Mouse (Mus musculus): ENCODE measurements around the gene Grsf1. TPM values are rescaled to one million over a fixed set of nuclear protein-coding genes. Genes with fewer than 3 reads are reported as not detected.

The Grsf1 gene
- total and polyA plus RNA-seq, 2 experiments from 2014 or later, result 68.2 to 125 TPM

DNA sequence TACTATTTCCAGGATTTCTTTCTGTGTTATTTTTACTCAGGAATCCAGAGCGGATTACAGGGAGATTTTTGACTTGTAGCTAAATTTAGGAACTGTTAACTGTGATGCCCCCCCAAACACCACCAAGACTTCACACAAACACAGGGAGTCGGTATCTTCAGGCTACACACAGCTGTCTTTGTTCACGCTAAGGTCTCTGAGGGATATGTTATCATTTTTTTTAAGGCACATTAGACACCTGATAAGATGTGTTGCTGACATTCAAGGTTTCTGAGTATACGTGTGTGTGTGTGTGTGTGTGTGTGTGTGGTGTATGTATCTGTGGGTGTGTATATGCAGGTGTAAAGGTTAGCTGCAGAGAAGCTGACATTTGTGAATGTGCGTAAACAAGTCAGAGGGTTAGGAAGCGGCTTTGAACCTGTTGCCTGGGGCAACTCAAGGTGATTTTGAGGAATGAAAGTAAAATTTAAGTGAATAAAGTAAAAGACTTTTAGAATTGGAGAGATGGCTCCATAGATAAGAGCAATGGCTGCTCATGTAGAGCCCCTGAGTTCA, 9.9 kb upstream of the Grsf1 start:
- Histone ChIP-seq H3K9me3 (replicated peaks; ENCODE audit: control insufficient read depth, low read length) (no peaks in the 10 kb centered on the region), H3K4me2 (ENCODE audit: low read depth, low read length) (no peak overlapping the region), H3K27ac (ENCODE audit: low read depth) (no peak overlapping the region), H3K9ac (replicated peaks; ENCODE audit: low read depth, low read length) (no peak overlapping the region), H3K36me3 (replicated peaks; ENCODE audit: control insufficient read depth, insufficient read depth, low read length) (no peaks in the 10 kb centered on the region), H3K27me3 (ENCODE audit: control insufficient read depth, insufficient read depth, low read length) (no peaks in the 10 kb centered on the region), H3K4me3 (ENCODE audit: low read depth, low read length) (no peak overlapping the region), H3K4me1 (ENCODE audit: control insufficient read depth, insufficient read depth) (no peaks in the 10 kb centered on the region; the same call in 1 of the 2 replicates)
- ATAC-seq (ENCODE audit: insufficient read depth, low read depth), result no peak
- WGBS, result 32% methylated on average over 6 of the region's 6 CpGs
- TF ChIP-seq CTCF (IDR thresholded peaks at IDR 0.05; ENCODE audit: low read depth) (no peak), EP300 (IDR thresholded peaks at IDR 0.05; ENCODE audit: low read depth) (no peak)
- DNase-seq (ENCODE audit: low spot score), result no peak

GRCm38 (mm10) chr5:88685306-88685705, 9.3 kb upstream of the Grsf1 start:
- Histone ChIP-seq H3K36me3 (replicated peaks; ENCODE audit: control insufficient read depth, insufficient read depth, low read length) (no peaks in the 10 kb centered on the region), H3K4me2 (ENCODE audit: low read depth, low read length) (no peak overlapping the region), H3K27ac (ENCODE audit: low read depth) (no peak overlapping the region), H3K4me3 (ENCODE audit: low read depth, low read length) (no peak overlapping the region), H3K27me3 (ENCODE audit: control insufficient read depth, insufficient read depth, low read length) (no peaks in the 10 kb centered on the region), H3K4me1 (ENCODE audit: control insufficient read depth, insufficient read depth) (no peaks in the 10 kb centered on the region; the same call in 1 of the 2 replicates), H3K9ac (replicated peaks; ENCODE audit: low read depth, low read length) (no peak overlapping the region), H3K9me3 (replicated peaks; ENCODE audit: control insufficient read depth, low read length) (no peaks in the 10 kb centered on the region)
- no peak for ATAC-seq (ENCODE audit: insufficient read depth, low read depth)
- DNase-seq (ENCODE audit: low spot score), result no peak
- no peak for TF ChIP-seq EP300 (IDR thresholded peaks at IDR 0.05; ENCODE audit: low read depth)
- TF ChIP-seq CTCF (IDR thresholded peaks at IDR 0.05; ENCODE audit: low read depth), result no peak
- 21% methylated on average over 6 of the region's 6 CpGs for WGBS

GRCm38 (mm10) chr5:88684226-88684625, 8.3 kb upstream of the Grsf1 start:
- H3K27ac ChIP-seq (ENCODE audit: low read depth), result no peak overlapping the region
- H3K9ac ChIP-seq (replicated peaks; ENCODE audit: low read depth, low read length), result no peak overlapping the region
- H3K9me3 ChIP-seq (replicated peaks; ENCODE audit: control insufficient read depth, low read length), result no peaks in the 10 kb centered on the region
- DNase-seq (ENCODE audit: low spot score) (no peak), ATAC-seq (ENCODE audit: insufficient read depth, low read depth) (no peak)
- TF ChIP-seq EP300 (IDR thresholded peaks at IDR 0.05; ENCODE audit: low read depth) (no peak), CTCF (IDR thresholded peaks at IDR 0.05; ENCODE audit: low read depth) (no peak)
- no peak overlapping the region for H3K4me2 ChIP-seq (ENCODE audit: low read depth, low read length)
- H3K4me3 ChIP-seq (ENCODE audit: low read depth, low read length), result no peak overlapping the region
- no peaks in the 10 kb centered on the region for H3K36me3 ChIP-seq (replicated peaks; ENCODE audit: control insufficient read depth, insufficient read depth, low read length)
- no peaks in the 10 kb centered on the region for H3K27me3 ChIP-seq (ENCODE audit: control insufficient read depth, insufficient read depth, low read length)
- WGBS, result 30% methylated on average over 3 of the region's 3 CpGs
- H3K4me1 ChIP-seq (ENCODE audit: control insufficient read depth, insufficient read depth), result no peaks in the 10 kb centered on the region; the same call in 1 of the 2 replicates

DNA sequence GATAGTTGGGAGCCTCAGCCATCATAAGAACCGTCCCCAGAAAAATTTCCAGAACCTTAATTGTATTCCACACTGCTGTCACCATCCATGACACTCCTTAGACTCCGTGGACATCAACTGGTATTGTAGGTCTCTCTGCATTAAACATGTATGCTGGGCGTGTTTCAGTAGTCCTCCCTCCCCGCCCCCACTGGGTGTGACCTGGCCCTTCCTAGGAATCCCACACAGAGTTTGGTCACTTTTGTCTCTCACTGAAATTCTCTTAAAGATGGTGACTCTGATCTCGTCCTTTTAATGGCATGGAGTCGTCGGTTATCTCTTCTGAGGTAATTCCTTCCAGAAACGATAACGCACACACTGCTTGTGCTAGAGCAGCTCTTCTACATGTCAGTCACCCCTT, 7.7 kb upstream of the Grsf1 start:
- DNase-seq (ENCODE audit: low spot score) (no peak), ATAC-seq (ENCODE audit: insufficient read depth, low read depth) (no peak)
- Histone ChIP-seq H3K4me1 (ENCODE audit: control insufficient read depth, insufficient read depth) (no peaks in the 10 kb centered on the region; the same call in 1 of the 2 replicates), H3K9me3 (replicated peaks; ENCODE audit: control insufficient read depth, low read length) (no peaks in the 10 kb centered on the region), H3K36me3 (replicated peaks; ENCODE audit: control insufficient read depth, insufficient read depth, low read length) (no peaks in the 10 kb centered on the region), H3K9ac (replicated peaks; ENCODE audit: low read depth, low read length) (no peak overlapping the region), H3K4me3 (ENCODE audit: low read depth, low read length) (no peak overlapping the region), H3K27me3 (ENCODE audit: control insufficient read depth, insufficient read depth, low read length) (no peaks in the 10 kb centered on the region), H3K4me2 (ENCODE audit: low read depth, low read length) (no peak overlapping the region), H3K27ac (ENCODE audit: low read depth) (no peak overlapping the region)
- no peak for TF ChIP-seq EP300 (IDR thresholded peaks at IDR 0.05; ENCODE audit: low read depth)
- no peak for TF ChIP-seq CTCF (IDR thresholded peaks at IDR 0.05; ENCODE audit: low read depth)
- 66% methylated on average over 9 of the region's 9 CpGs for WGBS

DNA sequence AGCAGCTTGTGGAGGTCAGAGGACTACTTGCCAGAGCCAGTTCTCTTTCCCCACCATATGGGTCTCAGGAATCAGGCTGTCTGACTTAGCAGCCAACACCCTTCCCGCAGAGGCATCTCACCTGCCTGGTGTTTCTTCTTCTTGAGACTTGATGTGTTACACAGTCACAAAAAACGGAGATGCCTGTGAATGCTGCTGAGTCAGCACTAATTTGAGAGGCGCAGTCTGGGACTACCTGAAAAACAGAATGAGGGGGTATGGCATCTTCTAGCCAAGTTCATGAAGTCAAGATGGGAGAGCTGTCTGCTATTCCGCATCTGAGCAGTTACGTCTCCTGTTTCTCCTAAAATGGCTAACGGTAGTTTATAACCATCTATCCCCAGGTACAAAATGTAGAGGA, 4.6 kb upstream of the Grsf1 start:
- DNase-seq (ENCODE audit: low spot score) (no peak), ATAC-seq (ENCODE audit: insufficient read depth, low read depth) (no peak)
- TF ChIP-seq EP300 (IDR thresholded peaks at IDR 0.05; ENCODE audit: low read depth) (no peak), CTCF (IDR thresholded peaks at IDR 0.05; ENCODE audit: low read depth) (no peak)
- 83% methylated on average over 6 of the region's 6 CpGs for WGBS
- Histone ChIP-seq H3K9ac (replicated peaks; ENCODE audit: low read depth, low read length) (no peak overlapping the region), H3K4me1 (ENCODE audit: control insufficient read depth, insufficient read depth) (no peaks in the 10 kb centered on the region; the same call in 1 of the 2 replicates), H3K36me3 (replicated peaks; ENCODE audit: control insufficient read depth, insufficient read depth, low read length) (no peaks in the 10 kb centered on the region), H3K4me3 (ENCODE audit: low read depth, low read length) (no peak overlapping the region), H3K9me3 (replicated peaks; ENCODE audit: control insufficient read depth, low read length) (no peaks in the 10 kb centered on the region), H3K27me3 (ENCODE audit: control insufficient read depth, insufficient read depth, low read length) (no peaks in the 10 kb centered on the region), H3K4me2 (ENCODE audit: low read depth, low read length) (no peak overlapping the region), H3K27ac (ENCODE audit: low read depth) (no peak overlapping the region)

DNA sequence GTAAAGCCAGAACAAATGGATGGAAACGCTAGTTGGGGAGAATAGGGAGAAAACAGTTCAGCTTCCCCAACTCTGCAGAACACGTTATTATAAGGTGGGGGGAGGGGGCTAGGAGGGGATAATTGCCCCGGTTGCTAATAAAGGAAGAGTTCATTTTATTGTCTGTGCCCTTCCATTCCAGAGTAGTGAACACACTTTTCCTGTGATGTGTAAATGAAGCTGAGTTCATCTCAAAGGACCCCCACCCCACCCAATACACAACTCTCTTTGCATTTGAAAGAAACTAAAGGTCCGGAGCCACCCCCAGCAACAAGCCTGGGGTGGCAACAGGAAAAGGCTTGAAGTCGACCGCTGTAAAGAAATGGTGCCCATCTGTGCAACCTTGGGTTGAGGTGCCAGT, 3.4 kb upstream of the Grsf1 start:
- H3K36me3 ChIP-seq (replicated peaks; ENCODE audit: control insufficient read depth, insufficient read depth, low read length), result no peaks in the 10 kb centered on the region
- no peak overlapping the region for H3K4me3 ChIP-seq (ENCODE audit: low read depth, low read length)
- H3K4me2 ChIP-seq (ENCODE audit: low read depth, low read length), result no peak overlapping the region
- DNase-seq (ENCODE audit: low spot score), result no peak
- no peaks in the 10 kb centered on the region for H3K4me1 ChIP-seq (ENCODE audit: control insufficient read depth, insufficient read depth)
- H3K27me3 ChIP-seq (ENCODE audit: control insufficient read depth, insufficient read depth, low read length), result no peaks in the 10 kb centered on the region
- TF ChIP-seq EP300 (IDR thresholded peaks at IDR 0.05; ENCODE audit: low read depth) (no peak), CTCF (IDR thresholded peaks at IDR 0.05; ENCODE audit: low read depth) (no peak)
- WGBS, result 34% methylated on average over 6 of the region's 6 CpGs
- ATAC-seq (ENCODE audit: insufficient read depth, low read depth), result no peak
- H3K9ac ChIP-seq (replicated peaks; ENCODE audit: low read depth, low read length), result no peak overlapping the region
- no peak overlapping the region for H3K27ac ChIP-seq (ENCODE audit: low read depth)
- no peaks in the 10 kb centered on the region for H3K9me3 ChIP-seq (replicated peaks; ENCODE audit: control insufficient read depth, low read length)
